Mouse (Mus musculus) left cerebral cortex, adult 2 months (tissue): ENCODE results near the gene Trim80. TPM values are rescaled to one million over a fixed set of nuclear protein-coding genes. Genes with fewer than 3 reads are reported as not detected.

ENCODE experiments used
- DNase-seq, 2 experiments: peaks; one replicate each; pipeline ENCODE4 v3.0.0; 2021 to 2022; ENCODE audit warnings: low spot score in 2 of 2, mixed read lengths in 1 of 2; ENCODE audit errors: extremely low spot score in 1 of 2
- H3K27ac ChIP-seq: fragments of 200-600 bp; 2 replicates; pipeline ENCODE4 v1.8.1; 2022
- H3K4me3 ChIP-seq: fragments of 200-600 bp; 2 replicates; pipeline ENCODE4 v1.8.1; 2022
- CTCF ChIP-seq: fragments of 200-600 bp; IDR thresholded peaks from 2 replicates; pipeline ENCODE4 v1.8.1; 2022; ENCODE audit warnings: antibody characterized with exemption, mild to moderate bottlenecking, moderate library complexity
- intact Hi-C: fragments of 180-260 bp; cut with DNase I; formaldehyde crosslinking; loops from one replicate; pipeline ENCODE4 v1.15.1; 2025
- total RNA-seq, 2 experiments: library from RNA; stranded (reverse); gene quantifications; 2 replicates each; pipeline ENCODE4 v1.2.3; 2021

Trim80 gene
- total RNA-seq, 2 experiments from 2014 or later: 0.16 TPM; not detected in 1

GRCm38 (mm10) chr11:115409556-115409955 is 30.8 kb upstream of the Trim80 start:
- DNase-seq: no peak
- Histone ChIP-seq H3K4me3 (no peak overlapping the region), H3K27ac (no peak overlapping the region; the same call in 1 of the 2 replicates)
- intact Hi-C loops: no loop called here
- TF ChIP-seq CTCF: no peak

GRCm38 (mm10) chr11:115419531-115420237 is 20.7 kb upstream of the Trim80 start, which contains the start of the genes Atp5h and Kctd2:
Atp5h (minus strand) TSS chr11:115419962.
Kctd2 (plus strand) TSS chr11:115420128.
- intact Hi-C loops: loop anchor here (2.0 kb wide), 1 partner anchor 55 kb away; the partner anchor contains the start of gene Armc7
- peak within 1 kb of the TSS; percentile 94 for H3K4me3 ChIP-seq
- DNase-seq: peak; percentile 93 to 94
- peak within 1 kb of the TSS; percentile 93 for H3K27ac ChIP-seq
- no peak for TF ChIP-seq CTCF

GRCm38 (mm10) chr11:115420336-115421190 is 19.8 kb upstream of the Trim80 start:
- peak overlapping the region; percentile 93 for H3K27ac ChIP-seq
- peak overlapping the region; percentile 94 for H3K4me3 ChIP-seq
- peak; percentile 47 to 63 for DNase-seq
- intact Hi-C loops: loop anchor here (2.0 kb wide), 1 partner anchor 54 kb away; the partner anchor contains the start of gene Armc7
- TF ChIP-seq CTCF: no peak; the same call in 1 of the 2 replicates

GRCm38 (mm10) chr11:115421328-115421727 is 19.0 kb upstream of the Trim80 start:
- Histone ChIP-seq H3K27ac (peak overlapping the region; percentile 93), H3K4me3 (peak overlapping the region; percentile 94)
- intact Hi-C loops: loop anchor here (2.0 kb wide), 1 partner anchor 53 kb away; the partner anchor contains the start of gene Armc7
- DNase-seq: no peak
- no peak for TF ChIP-seq CTCF

- Histone ChIP-seq H3K4me3 (no peak overlapping the region), H3K27ac (0 out of 2 replicates have a peak overlapping the region, but pooled peaks have one; percentile 26)
- no peak for TF ChIP-seq CTCF
- DNase-seq: no peak
- intact Hi-C loops: loop anchor here (2.0 kb wide), 1 partner anchor 53 kb away; the partner anchor contains the start of gene Armc7
Observed at GRCm38 (mm10) chr11:115421972-115422371, 18.4 kb upstream of the Trim80 start.

- intact Hi-C loops: no loop called here
- no peak for TF ChIP-seq CTCF
- no peak for DNase-seq
- H3K27ac ChIP-seq: no peak overlapping the region
- H3K4me3 ChIP-seq: no peak overlapping the region
Observed at GRCm38 (mm10) chr11:115423091-115423490, 17.3 kb upstream of the Trim80 start.

GRCm38 (mm10) chr11:115424666-115425065 is 15.7 kb upstream of the Trim80 start:
- Histone ChIP-seq H3K4me3 (no peak overlapping the region), H3K27ac (no peak overlapping the region)
- no peak for TF ChIP-seq CTCF
- intact Hi-C loops: loop anchor here (5.0 kb wide), 1 partner anchor 113 kb away; the partner anchor contains the start of gene Sumo2
- DNase-seq: no peak

GRCm38 (mm10) chr11:115425671-115426070 is 14.7 kb upstream of the Trim80 start:
- H3K27ac ChIP-seq: no peak overlapping the region
- TF ChIP-seq CTCF: no peak
- DNase-seq: no peak
- intact Hi-C loops: loop anchor here (5.0 kb wide), 1 partner anchor 112 kb away; the partner anchor contains the start of gene Sumo2
- no peak overlapping the region for H3K4me3 ChIP-seq

GRCm38 (mm10) chr11:115427482-115428331 is 12.6 kb upstream of the Trim80 start:
- H3K27ac ChIP-seq: peak overlapping the region; percentile 71
- intact Hi-C loops: loop anchor here (1.0 to 5.0 kb wide), 2 partner anchors 47 to 110 kb away; partner anchors contain the start of gene Sumo2
- DNase-seq: peak; percentile 67 to 69
- peak overlapping the region; percentile 1; the same call in 1 of the 2 replicates for H3K4me3 ChIP-seq
- TF ChIP-seq CTCF: peak; percentile 83

GRCm38 (mm10) chr11:115429307-115429706 is 11.0 kb upstream of the Trim80 start:
- peak overlapping the region; percentile 68 for H3K27ac ChIP-seq
- intact Hi-C loops: loop anchor here (5.0 kb wide), 1 partner anchor 108 kb away; the partner anchor contains the start of gene Sumo2
- DNase-seq: no peak
- no peak for TF ChIP-seq CTCF
- H3K4me3 ChIP-seq: no peak overlapping the region

GRCm38 (mm10) chr11:115430561-115430960 is 9.8 kb upstream of the Trim80 start:
- Histone ChIP-seq H3K4me3 (no peak overlapping the region), H3K27ac (no peak overlapping the region)
- no peak for TF ChIP-seq CTCF
- DNase-seq: no peak
- intact Hi-C loops: no loop called here
